Mouse (Mus musculus) CH12F3 (cell line): ENCODE measurements at regions not wholly inside any gene's neighbourhood (a gene's known extent, or its start where the extent isn't known, plus 50 kb on each side); places are given as distances from the start of the nearest gene placed in this dataset.

Experiments used
- in situ Hi-C: fragments of 300-500 bp; cut with MboI; formaldehyde crosslinking; loops from 2 replicates; pipeline ENCODE4 v1.14.3; 2020; ENCODE audit warnings: low sequenced_read_pairs

- in situ Hi-C loops = no loop called here
Observed at GRCm38 (mm10) chr10:122562542-122562941, 114.2 kb downstream of the Avpr1a start.

GRCm38 (mm10) chr10:122563973-122564372 lies 114.6 kb upstream of the Ppm1h start:
- in situ Hi-C loops = no loop called here

GRCm38 (mm10) chr10:122564473-122564872 lies 114.1 kb upstream of the Ppm1h start:
- in situ Hi-C loops = no loop called here

- in situ Hi-C loops = no loop called here
Observed at GRCm38 (mm10) chr10:122566601-122567000, 112.0 kb upstream of the Ppm1h start.

- in situ Hi-C loops = no loop called here
Observed at GRCm38 (mm10) chr10:122569546-122570202, 108.9 kb upstream of the Ppm1h start.

GRCm38 (mm10) chr10:122570909-122571551 lies 107.5 kb upstream of the Ppm1h start:
- in situ Hi-C loops = no loop called here

GRCm38 (mm10) chr10:122576171-122577063 lies 102.1 kb upstream of the Ppm1h start:
- in situ Hi-C loops = no loop called here

GRCm38 (mm10) chr10:122578209-122579001 lies 100.2 kb upstream of the Ppm1h start:
- in situ Hi-C loops = no loop called here

GRCm38 (mm10) chr10:122581096-122581495 lies 97.5 kb upstream of the Ppm1h start:
- in situ Hi-C loops = no loop called here

GRCm38 (mm10) chr10:122587541-122587940 lies 91.0 kb upstream of the Ppm1h start:
- in situ Hi-C loops = no loop called here

GRCm38 (mm10) chr10:122599511-122599910 lies 79.1 kb upstream of the Ppm1h start:
- in situ Hi-C loops = no loop called here

GRCm38 (mm10) chr10:122602394-122602793 lies 76.2 kb upstream of the Ppm1h start:
- in situ Hi-C loops = no loop called here

- in situ Hi-C loops = no loop called here
Observed at GRCm38 (mm10) chr10:122603960-122604359, 74.6 kb upstream of the Ppm1h start.

- in situ Hi-C loops = no loop called here
Observed at GRCm38 (mm10) chr10:122613281-122613680, 65.3 kb upstream of the Ppm1h start.

GRCm38 (mm10) chr10:122613891-122614290 lies 64.7 kb upstream of the Ppm1h start:
- in situ Hi-C loops = no loop called here

- in situ Hi-C loops = no loop called here
Observed at GRCm38 (mm10) chr10:122614720-122615119, 63.8 kb upstream of the Ppm1h start.

GRCm38 (mm10) chr10:122615658-122616057 lies 62.9 kb upstream of the Ppm1h start:
- in situ Hi-C loops = no loop called here

- in situ Hi-C loops = no loop called here
Observed at GRCm38 (mm10) chr10:122616385-122616784, 62.2 kb upstream of the Ppm1h start.

GRCm38 (mm10) chr10:122618854-122619253 lies 59.7 kb upstream of the Ppm1h start:
- in situ Hi-C loops = no loop called here

- in situ Hi-C loops = no loop called here
Observed at GRCm38 (mm10) chr10:122619406-122620116, 59.0 kb upstream of the Ppm1h start.
